Mouse (Mus musculus): Measurements from ENCODE around the gene Ppid. TPM values are rescaled to one million over a fixed set of nuclear protein-coding genes. Genes with fewer than 3 reads are reported as not detected.

Gene Ppid
- polyA plus RNA-seq, 1 experiment, result 0.86 TPM

DNA sequence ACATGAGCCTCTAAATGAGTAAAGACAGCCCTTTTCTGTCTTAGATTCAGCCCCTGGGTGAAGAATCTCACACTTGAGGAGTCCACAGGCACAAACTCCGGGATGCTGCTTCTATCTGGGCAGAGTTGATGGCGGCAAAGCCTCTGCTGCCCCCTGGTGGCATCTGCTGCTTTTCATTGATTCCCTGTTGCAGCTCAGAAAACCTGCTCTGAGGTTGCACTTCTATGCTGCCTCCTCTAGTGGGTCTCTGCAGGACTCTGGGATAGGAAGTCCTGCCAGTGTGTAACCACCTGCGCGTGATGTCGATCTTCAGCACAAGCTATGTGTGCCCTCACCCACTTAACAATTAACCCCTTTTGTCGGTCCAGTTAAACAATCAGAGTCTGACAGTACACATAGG lies 4.3 kb upstream of the Ppid start:
- WGBS, result 2% methylated on average over 6 of the region's 6 CpGs
- no peak overlapping the region for H3K4me3 ChIP-seq (ENCODE audit: low read depth, low read length)
- H3K27me3 ChIP-seq (ENCODE audit: control insufficient read depth, insufficient read depth, low read length), result no peaks in the 10 kb centered on the region
- no peaks in the 10 kb centered on the region for H3K36me3 ChIP-seq (ENCODE audit: control insufficient read depth, insufficient read depth, low read length)
- H3K4me1 ChIP-seq (ENCODE audit: control insufficient read depth, insufficient read depth, insufficient read length, low read length), result peaks cover 2% of the 10 kb centered on the region; the same call in 1 of the 2 replicates
- no peak overlapping the region for H3K27ac ChIP-seq (ENCODE audit: insufficient read depth, low read depth, low read length)
- TF ChIP-seq POLR2A (IDR thresholded peaks at IDR 0.05; ENCODE audit: low read depth, low read length) (no peak), CTCF (IDR thresholded peaks at IDR 0.05; ENCODE audit: extremely low read depth, insufficient read length, insufficient replicate concordance, low read depth, low read length) (peak; percentile 99)

- Histone ChIP-seq H3K27me3 (ENCODE audit: control insufficient read depth, insufficient read depth, low read length) (no peaks in the 10 kb centered on the region), H3K4me1 (ENCODE audit: control insufficient read depth, insufficient read depth, insufficient read length, low read length) (peaks cover 2% of the 10 kb centered on the region; the same call in 1 of the 2 replicates), H3K4me3 (ENCODE audit: low read depth, low read length) (no peak overlapping the region), H3K27ac (ENCODE audit: insufficient read depth, low read depth, low read length) (no peak overlapping the region), H3K36me3 (ENCODE audit: control insufficient read depth, insufficient read depth, low read length) (peaks cover 4% of the 10 kb centered on the region)
- 24% methylated on average over 2 of the region's 2 CpGs for WGBS
- TF ChIP-seq POLR2A (IDR thresholded peaks at IDR 0.05; ENCODE audit: low read depth, low read length) (no peak), CTCF (IDR thresholded peaks at IDR 0.05; ENCODE audit: extremely low read depth, insufficient read length, insufficient replicate concordance, low read depth, low read length) (no peak)
Measured at GRCm38 (mm10) chr3:79589671-79590070, 1.5 kb upstream of the Ppid start.

GRCm38 (mm10) chr3:79591793-79592471 lies 790 bp downstream of the Ppid start:
- Histone ChIP-seq H3K4me1 (ENCODE audit: control insufficient read depth, insufficient read depth, insufficient read length, low read length) (peaks cover under 1% of the 10 kb centered on the region; the same call in 1 of the 2 replicates), H3K4me3 (ENCODE audit: low read depth, low read length) (peak overlapping the region; percentile 93), H3K27ac (ENCODE audit: insufficient read depth, low read depth, low read length) (no peak overlapping the region), H3K36me3 (ENCODE audit: control insufficient read depth, insufficient read depth, low read length) (peaks cover 17% of the 10 kb centered on the region), H3K27me3 (ENCODE audit: control insufficient read depth, insufficient read depth, low read length) (no peaks in the 10 kb centered on the region)
- no peak for TF ChIP-seq CTCF (IDR thresholded peaks at IDR 0.05; ENCODE audit: extremely low read depth, insufficient read length, insufficient replicate concordance, low read depth, low read length)
- under 1% methylated on average over 15 of the region's 15 CpGs for WGBS

GRCm38 (mm10) chr3:79595468-79595867 lies 4.3 kb downstream of the Ppid start:
- Histone ChIP-seq H3K4me1 (ENCODE audit: control insufficient read depth, insufficient read depth, insufficient read length, low read length) (no peaks in the 10 kb centered on the region), H3K36me3 (ENCODE audit: control insufficient read depth, insufficient read depth, low read length) (peaks cover 33% of the 10 kb centered on the region)
- TF ChIP-seq POLR2A (IDR thresholded peaks at IDR 0.05; ENCODE audit: low read depth, low read length), result no peak
- no peak for TF ChIP-seq CTCF (IDR thresholded peaks at IDR 0.05; ENCODE audit: extremely low read depth, insufficient read length, insufficient replicate concordance, low read depth, low read length)

DNA sequence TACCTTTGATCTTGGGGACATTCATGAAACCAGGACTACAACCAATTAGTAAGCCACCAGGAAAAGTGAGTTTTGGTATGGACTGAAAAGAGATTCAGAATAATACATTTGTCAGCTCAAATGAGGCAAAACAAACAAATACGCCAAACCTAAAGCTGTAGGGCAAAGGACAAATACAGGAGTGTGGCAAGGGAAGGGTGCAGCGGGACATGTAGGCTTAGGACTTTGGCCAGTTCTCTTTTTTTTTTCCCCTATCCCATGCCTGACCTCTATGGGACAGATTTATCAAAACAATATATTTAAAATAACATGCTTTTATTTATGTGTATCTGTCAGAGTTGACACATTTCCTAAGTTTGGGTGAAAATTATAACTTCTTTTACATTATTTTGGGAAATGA lies 18.7 kb downstream of the Ppid start:
- TF ChIP-seq CTCF (IDR thresholded peaks at IDR 0.05; ENCODE audit: extremely low read depth, insufficient read length, insufficient replicate concordance, low read depth, low read length), result no peak
- no peak for TF ChIP-seq POLR2A (IDR thresholded peaks at IDR 0.05; ENCODE audit: low read depth, low read length)
- Histone ChIP-seq H3K27me3 (ENCODE audit: control insufficient read depth, insufficient read depth, low read length) (no peaks in the 10 kb centered on the region), H3K36me3 (ENCODE audit: control insufficient read depth, insufficient read depth, low read length) (peaks cover 38% of the 10 kb centered on the region), H3K27ac (ENCODE audit: insufficient read depth, low read depth, low read length) (no peak overlapping the region), H3K4me1 (ENCODE audit: control insufficient read depth, insufficient read depth, insufficient read length, low read length) (no peaks in the 10 kb centered on the region), H3K4me3 (ENCODE audit: low read depth, low read length) (no peak overlapping the region)
- WGBS, result 71% methylated on average over 2 of the region's 2 CpGs

More at GRCm38 (mm10) chr3:79595468-79595867, 4.3 kb downstream of the Ppid start:
- Histone ChIP-seq H3K27ac (ENCODE audit: insufficient read depth, low read depth, low read length) (no peak overlapping the region), H3K4me3 (ENCODE audit: low read depth, low read length) (no peak overlapping the region), H3K27me3 (ENCODE audit: control insufficient read depth, insufficient read depth, low read length) (no peaks in the 10 kb centered on the region)
- 88% methylated on average over 7 of the region's 7 CpGs for WGBS

DNA sequence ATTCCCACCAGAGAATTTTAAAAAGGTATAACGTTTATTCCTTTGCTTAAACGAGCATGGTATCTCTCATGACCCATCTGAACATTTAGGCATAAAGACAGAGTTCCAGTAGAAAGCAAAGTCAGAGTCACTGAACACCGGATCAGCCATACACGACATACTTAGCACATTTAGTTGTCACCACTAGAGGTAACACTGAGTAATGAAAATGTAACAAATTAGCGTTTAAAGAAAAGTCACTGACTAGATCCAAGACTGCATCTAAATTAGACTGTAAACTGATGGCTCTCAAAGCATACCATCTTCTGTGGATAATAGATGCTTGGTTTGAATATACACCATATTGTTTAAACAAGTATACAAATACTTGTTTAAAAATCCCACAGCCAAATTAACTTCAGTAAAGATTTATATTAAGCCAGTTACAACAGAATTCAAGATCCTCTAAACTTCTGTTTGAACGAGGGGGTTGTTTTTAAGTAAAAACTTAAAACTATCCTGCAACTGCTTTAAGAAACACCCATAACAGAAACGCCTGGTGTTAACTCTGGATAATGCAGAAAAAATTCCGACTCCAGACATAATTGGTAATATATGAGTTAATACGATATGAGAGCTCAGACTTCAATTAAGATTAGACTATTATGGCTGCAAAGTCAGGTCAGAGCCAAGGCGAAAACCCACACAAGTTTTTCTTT lies 36.5 kb downstream of the Ppid start:
- TF ChIP-seq POLR2A (IDR thresholded peaks at IDR 0.05; ENCODE audit: low read depth, low read length) (no peak), CTCF (IDR thresholded peaks at IDR 0.05; ENCODE audit: extremely low read depth, insufficient read length, insufficient replicate concordance, low read depth, low read length) (no peak)
- peak overlapping the region; percentile 80 for H3K27ac ChIP-seq (ENCODE audit: insufficient read depth, low read depth, low read length)
- no peaks in the 10 kb centered on the region for H3K27me3 ChIP-seq (ENCODE audit: control insufficient read depth, insufficient read depth, low read length)
- peaks cover 3% of the 10 kb centered on the region; the same call in 1 of the 2 replicates for H3K36me3 ChIP-seq (ENCODE audit: control insufficient read depth, insufficient read depth, low read length)
- peak overlapping the region; percentile 76; the same call in 1 of the 2 replicates for H3K4me3 ChIP-seq (ENCODE audit: low read depth, low read length)
- peaks cover 3% of the 10 kb centered on the region for H3K4me1 ChIP-seq (ENCODE audit: control insufficient read depth, insufficient read depth, insufficient read length, low read length)
- WGBS, result 4% methylated on average over 10 of the region's 10 CpGs

DNA sequence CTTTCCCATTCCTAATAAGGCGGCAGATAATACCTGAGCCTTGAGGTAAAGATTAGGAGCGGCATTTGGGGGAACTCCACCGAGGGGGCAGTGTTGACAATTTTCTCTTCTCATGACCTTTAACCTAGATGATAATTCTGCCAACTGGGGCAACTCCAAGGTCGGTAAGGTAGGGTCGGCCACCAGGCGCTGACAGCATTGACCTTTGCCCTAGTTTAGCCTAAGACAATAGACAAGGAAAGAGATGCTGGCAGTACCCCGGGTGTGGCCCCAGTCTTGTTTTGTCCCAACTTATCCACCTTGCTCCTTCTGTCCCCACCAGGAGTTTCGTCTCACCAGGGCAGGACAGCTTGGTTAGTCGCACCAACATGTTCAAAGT lies 37.0 kb downstream of the Ppid start:
- Histone ChIP-seq H3K4me3 (ENCODE audit: low read depth, low read length) (peak overlapping the region; percentile 76), H3K27me3 (ENCODE audit: control insufficient read depth, insufficient read depth, low read length) (no peaks in the 10 kb centered on the region), H3K36me3 (ENCODE audit: control insufficient read depth, insufficient read depth, low read length) (0 out of 2 replicates have a peak, but pooled peaks cover 1% of the 10 kb centered on the region), H3K27ac (ENCODE audit: insufficient read depth, low read depth, low read length) (peak overlapping the region; percentile 80), H3K4me1 (ENCODE audit: control insufficient read depth, insufficient read depth, insufficient read length, low read length) (peaks cover 3% of the 10 kb centered on the region)
- no peak for TF ChIP-seq CTCF (IDR thresholded peaks at IDR 0.05; ENCODE audit: extremely low read depth, insufficient read length, insufficient replicate concordance, low read depth, low read length)
- TF ChIP-seq POLR2A (IDR thresholded peaks at IDR 0.05; ENCODE audit: low read depth, low read length), result no peak
- under 1% methylated on average over 9 of the region's 9 CpGs for whole genome bisulfite sequencing

All from small intestine, adult 2 months (tissue).